Mouse (Mus musculus): ENCODE measurements around the gene Ehmt2.

DNA sequence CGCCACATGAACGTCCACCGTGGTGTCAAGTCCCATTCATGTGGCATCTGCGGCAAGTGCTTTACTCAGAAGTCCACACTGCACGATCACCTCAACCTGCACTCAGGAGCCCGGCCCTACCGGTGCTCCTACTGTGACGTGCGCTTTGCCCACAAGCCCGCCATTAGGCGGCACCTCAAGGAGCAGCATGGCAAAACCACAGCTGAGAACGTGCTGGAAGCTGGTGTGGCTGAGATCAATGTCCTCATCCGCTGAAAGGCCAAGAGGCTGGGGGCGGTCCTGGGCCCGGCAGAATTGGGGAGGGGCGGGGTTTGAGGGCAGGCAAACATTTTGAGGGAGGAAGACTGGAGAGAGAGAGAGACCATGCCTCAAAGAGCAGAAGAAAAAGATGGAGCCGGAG lies 1.9 kb upstream of the Ehmt2 start:
- TF ChIP-seq POLR2A (IDR thresholded peaks at IDR 0.05; ENCODE audit: insufficient read depth, low read depth, low read length): no peak
- no peak for TF ChIP-seq CTCF (IDR thresholded peaks at IDR 0.05; ENCODE audit: insufficient read depth, low read depth, low read length)
